Mouse (Mus musculus) brain, embryonic 14.5 days (tissue): ENCODE measurements around the gene Ift43.

Experiments
- CTCF ChIP-seq: fragments of 200-500 bp; IDR thresholded peaks from 2 replicates; pipeline ENCODE4 v1.5.1; 2012; ENCODE audit warnings: inconsistent platforms, mild to moderate bottlenecking, moderate library complexity, borderline replicate concordance; ENCODE audit not compliant: insufficient read depth, insufficient read length; ENCODE audit errors: extremely low read depth
- POLR2A ChIP-seq: fragments of 200-500 bp; IDR thresholded peaks from 2 replicates; pipeline ENCODE4 v1.6.1; 2012; ENCODE audit warnings: mild to moderate bottlenecking, inconsistent platforms, borderline replicate concordance; ENCODE audit not compliant: poor library complexity, insufficient read depth, insufficient read length, severe bottlenecking; ENCODE audit errors: extremely low read depth

GRCm38 (mm10) chr12:86142389-86142788, 60.0 kb downstream of the Ift43 start:
- TF ChIP-seq CTCF (no peak), POLR2A (no peak)
